Mouse (Mus musculus) left cerebral cortex, adult 9 months (tissue): ENCODE data around the gene Nfe2l2.
A peak's percentile ranks its signal among the peaks of the same experiment; 100 is the strongest.

Source experiments
- DNase-seq, 2 experiments: peaks; one replicate each; pipeline ENCODE4 v3.0.0; 2022; ENCODE audit warnings: low spot score in 2 of 2

The Nfe2l2 gene

DNA sequence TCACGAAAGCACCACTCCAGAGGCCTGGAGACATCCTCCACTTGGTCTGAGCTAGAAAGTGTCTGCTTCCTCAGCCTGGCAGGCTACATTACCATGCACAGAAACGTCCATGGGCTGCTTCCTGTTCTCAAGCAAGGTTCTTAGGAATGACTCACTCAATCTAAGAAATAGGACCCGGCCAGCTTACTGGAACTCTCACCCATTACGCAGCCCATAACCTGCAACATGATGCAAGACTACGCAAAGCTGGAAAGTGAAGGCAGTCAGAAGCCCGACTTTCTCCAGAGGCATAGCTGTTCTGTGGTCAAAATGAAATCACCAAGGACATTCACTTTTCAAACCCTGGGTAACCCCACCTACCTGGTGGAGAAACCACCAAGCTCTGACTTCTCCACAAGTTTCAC lies 19.0 kb downstream of the Nfe2l2 start:
- no peak for DNase-seq

DNA sequence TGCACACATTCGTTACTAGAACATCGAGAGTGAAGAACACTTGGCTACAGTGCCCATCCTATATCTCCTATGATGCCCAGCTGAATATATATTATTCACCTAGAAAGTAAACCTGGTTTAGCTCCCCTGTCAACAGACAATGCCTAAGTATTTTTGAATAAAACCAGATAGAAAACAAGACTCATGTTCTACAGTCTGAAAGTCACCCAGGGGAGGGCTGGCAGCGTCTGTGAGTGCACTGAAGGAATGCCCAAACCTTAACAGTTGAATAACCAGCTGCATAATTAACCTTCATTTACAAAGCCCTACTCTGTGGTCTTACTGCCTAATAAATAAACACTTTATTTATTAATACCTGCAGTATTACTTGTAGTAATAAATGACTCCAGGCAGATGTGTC lies 19.9 kb downstream of the Nfe2l2 start:
- DNase-seq = no peak

DNA sequence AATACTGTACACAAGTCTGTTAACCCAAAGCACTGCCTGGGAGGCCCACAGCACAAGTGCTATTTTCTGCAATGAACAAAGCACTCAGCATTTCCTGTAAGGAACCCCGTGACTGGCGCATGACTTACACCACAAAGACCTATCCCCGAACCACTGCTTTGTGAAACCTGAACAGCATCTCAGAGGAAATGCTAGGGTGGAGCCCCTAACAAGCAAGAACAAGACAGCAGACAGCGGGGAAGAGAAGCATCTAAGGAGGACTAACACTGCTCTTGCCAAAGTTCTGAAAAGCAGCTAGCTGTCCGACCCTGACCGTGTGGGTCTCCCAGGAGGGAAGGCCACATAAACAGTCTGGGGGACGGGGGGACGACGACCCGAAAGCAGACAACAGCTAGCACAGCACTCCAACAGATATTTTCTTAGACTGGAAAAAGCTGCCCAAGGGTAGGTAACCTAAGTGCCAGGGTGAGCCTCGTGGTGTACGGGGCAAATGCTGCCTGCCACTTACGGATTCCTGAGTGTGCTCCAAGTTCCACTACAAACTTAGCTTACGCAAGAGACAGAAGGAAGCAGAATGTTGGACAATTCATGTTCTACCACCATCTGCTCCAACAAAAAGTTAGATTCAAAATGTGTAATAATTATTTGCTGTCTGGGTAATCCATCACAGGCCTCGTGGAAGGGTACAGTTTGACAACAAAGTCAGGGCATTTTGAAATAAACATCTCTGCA lies 21.3 kb downstream of the Nfe2l2 start:
- DNase-seq = peak in 1 of 2 experiments; percentile 34

DNA sequence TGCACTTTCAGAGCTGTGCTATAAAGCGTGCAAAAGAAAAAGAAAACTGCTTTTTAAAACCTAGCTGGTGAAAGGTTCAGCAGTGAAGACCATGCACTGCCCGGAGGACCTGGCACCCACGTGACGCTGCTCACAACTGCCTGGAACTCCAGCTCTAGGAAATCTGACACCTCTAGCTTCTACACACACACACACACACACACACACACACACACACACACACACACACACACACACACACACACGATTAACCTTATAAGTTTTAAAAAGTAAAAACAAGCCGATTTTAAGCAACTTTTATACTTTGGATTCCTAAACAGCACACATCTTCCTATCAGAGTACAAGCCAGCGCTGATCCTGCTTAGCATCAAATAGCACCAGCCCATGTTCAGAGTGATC lies 23.0 kb downstream of the Nfe2l2 start:
- DNase-seq = no peak

DNA sequence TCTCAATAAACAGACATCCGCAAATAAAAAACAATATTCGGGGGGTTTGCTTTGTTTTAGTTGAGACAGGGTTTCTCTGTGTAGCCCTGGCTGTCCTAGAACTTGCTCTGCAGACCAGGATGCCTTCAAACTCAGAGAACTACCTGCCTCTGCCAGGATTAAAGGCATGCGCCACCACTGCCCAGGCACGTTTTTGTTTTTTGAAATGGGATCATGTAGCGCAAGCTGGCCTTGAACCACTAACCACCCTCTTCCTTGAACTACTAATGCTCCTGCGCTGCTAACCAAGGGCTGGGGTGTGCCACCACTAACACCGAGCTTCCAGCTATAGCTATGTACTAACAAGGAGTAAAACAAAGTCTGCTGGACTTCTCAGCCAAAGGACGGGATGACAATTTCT lies 24.5 kb downstream of the Nfe2l2 start:
- DNase-seq = no peak

DNA sequence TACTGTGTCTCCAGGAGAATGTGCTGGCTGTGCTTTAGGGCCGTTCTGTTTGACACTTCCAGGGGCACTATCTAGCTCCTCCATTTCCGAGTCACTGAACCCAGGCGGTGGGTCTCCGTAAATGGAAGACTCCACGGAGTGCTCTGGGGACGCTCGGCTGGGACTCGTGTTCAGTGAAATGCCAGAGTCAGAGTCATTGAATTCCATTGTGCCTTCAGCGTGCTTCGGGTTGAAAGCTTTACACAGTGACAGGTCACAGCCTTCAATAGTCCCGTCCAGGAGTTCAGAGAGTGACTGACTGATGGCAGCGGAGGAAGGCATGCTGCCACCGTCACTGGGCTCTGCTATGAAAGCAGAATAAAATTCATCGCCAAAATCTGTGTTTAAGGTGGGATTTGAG lies 27.9 kb downstream of the Nfe2l2 start:
- DNase-seq = no peak

DNA sequence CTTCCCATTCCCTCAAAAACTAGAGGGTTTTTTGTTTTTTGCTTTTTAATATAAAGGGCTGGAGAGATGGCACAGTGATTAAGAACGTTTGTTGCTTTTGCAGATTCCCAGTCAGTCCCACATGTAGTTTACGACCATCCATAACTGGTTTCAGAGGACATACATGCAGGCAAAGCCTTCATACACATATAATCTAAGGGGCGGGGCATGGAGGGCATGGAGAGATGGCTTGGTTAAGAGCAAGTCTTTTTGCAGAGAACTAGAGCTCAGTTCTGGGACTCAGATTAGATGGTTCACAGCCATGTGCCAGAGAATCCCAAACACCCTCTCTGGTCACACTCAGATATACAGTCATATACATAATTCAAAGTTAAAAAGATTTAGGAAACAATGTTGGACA lies 31.9 kb downstream of the Nfe2l2 start:
- no peak for DNase-seq

DNA sequence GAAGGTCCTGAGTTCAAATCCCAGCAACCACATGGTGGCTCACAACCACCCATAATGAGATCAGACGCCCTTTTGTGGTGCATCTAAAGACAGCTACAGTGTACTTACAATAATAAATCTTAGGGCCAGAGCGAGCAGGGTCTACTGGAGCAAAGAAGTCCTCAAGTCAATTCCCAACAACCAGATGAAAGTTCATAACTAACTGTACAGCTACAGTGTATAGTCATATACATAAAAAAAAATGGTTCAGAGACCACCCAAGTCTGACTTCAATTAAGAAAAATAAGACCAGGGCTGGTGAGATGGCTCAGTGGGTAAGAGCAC lies 33.1 kb downstream of the Nfe2l2 start:
- no peak for DNase-seq

DNA sequence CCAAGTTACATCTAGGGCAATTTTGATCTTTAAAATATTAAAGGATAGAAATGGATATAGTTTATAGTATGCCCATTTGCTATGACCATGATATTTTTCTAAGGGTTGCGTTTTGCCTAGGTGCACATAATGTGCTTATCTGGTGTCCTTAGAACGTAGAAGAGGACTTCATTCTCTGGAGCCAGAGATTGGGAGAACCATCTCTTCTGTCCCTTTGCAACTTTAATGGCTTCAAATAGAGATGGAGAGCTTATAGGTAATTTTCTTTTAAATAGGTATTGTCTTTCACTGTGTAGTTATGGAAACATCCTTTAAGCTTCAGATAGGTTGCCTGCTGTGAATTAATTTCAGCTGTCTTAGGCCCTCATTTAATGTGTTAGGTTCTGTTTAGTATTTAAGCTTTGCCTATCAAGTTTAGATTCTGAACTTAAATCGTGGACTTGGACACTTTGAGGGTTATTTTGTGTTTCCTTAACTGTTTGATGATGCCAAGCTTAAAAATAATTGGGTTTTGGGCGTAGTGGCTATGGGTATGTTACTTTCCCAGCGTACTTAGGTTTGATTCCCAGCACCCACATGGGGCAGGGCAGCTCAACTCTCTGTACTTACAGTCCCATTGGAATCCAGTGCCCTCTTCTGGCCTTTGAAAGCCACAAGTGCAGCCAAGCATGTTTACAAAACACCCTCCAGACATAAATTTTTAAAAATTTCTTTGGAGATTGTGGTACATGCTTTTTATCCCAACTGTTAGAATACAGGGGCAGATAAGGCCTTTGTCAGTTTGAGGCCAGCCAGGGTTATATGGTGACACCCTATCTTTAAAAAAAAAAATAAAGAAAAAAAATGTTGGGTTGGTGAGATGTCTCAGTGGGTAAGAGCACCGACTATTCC lies 33.8 kb downstream of the Nfe2l2 start:
- DNase-seq = no peak

DNA sequence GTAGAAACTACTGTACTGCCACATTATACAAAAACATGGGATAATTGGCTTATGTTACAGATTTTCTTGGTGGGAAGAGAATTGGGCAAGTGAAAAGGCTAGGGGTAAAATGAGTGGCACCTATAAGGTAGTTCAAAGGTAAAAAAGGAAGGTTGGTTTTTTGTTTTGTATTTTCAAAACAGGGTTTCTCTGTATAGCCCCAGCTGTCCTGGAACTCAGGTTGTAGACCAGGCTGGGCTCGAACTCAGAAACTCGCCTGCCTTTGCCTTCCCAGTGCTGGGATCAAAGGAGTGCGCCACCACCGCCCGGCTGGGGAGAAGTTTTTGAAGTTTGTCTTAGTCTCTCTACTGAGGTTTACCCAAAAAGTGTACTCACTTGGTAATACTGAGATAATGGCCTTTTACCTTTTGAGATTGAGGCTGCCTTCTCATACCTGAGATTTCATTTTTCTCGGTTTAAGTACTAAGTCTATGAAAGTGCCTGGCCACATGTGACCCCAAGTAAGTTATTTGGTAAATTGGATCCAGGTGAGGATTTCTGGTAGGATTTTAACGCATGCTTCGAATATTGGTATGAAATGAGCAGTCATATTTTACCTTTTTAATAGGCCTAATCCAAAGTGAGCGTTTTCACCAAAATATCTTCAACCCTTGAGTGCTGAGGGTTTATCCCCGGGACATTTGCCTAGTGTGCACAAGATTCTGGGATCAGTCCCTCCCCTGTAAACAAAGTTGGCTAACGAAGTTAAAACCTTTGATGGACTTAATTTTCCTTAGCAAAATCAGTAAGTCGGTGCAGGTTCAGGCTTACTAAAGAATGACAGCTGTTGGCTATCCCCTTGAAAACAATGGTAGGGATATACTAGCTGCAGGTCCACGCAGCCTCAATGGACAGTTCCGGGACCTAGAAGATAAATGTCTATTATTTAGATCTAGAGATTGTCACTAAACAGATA lies 34.7 kb downstream of the Nfe2l2 start:
- DNase-seq = no peak

DNA sequence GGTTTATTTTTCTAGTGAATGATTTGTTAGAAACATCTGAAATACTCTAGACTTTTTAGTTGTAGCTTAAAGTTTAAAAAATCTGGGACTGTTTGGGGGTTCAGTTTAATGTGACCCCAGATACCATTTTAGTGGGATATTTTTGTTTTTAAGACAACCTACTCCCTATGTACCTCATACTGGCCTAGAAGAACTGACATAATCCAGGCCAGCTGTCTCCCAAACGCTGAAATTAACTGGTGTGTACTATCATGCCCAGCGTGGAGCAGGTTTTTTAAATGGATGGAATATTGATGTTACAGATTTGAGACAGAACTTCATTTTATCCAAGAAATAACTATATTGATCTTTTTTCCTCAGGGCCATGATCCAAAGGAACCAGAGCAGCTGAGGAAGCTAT lies 43.3 kb downstream of the Nfe2l2 start:
- DNase-seq = no peak

DNA sequence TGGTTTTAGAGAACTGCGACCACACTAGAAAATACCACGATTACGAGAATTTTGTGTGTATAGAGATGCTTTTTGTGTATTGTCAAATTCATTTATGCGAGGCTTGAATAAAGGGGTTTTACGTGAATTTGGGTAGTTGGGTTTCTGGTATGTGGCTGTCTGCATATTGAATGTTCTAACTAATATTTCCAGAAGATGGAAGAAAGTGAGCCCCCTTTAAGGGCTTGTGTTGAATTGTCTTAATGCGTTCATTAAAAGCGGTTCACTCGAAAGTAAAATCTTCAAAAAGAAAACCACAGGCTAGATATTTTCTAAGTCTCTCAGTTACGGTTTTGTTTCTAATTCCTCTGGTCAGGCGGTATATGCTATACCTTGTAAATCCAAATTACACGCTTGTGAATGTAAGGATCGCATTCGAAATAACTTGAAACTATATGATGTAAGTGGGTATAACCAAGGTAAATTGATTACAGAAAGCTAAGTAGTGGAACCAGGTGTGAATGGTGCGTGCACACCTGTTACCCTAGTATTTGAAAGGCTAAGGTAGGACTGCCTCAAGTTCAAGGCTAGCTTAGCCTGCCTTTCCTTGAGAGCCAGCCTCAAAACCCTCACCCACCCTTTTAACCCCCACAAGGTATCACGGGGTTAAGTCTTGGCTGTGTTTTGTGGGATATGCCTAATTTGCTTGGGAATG lies 44.0 kb downstream of the Nfe2l2 start:
- no peak for DNase-seq

DNA sequence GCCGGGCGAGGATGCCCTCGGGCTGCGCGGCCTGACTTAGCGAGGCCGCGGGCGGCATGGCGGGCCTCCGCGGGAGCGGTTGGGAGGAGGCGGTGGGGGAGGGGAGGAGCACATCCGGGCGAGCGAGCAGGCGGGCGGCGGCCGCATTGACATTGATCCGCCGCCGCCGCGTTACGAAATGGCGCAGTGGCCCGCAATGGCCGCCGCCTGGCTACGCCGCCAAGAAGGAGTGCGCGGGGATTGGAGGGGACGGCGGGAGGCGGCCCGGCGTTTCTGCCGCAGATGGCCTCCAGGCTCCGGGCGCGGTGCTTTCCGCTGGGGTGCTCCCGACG lies 44.8 kb downstream of the Nfe2l2 start:
- DNase-seq = peak; percentile 71 to 88

DNA sequence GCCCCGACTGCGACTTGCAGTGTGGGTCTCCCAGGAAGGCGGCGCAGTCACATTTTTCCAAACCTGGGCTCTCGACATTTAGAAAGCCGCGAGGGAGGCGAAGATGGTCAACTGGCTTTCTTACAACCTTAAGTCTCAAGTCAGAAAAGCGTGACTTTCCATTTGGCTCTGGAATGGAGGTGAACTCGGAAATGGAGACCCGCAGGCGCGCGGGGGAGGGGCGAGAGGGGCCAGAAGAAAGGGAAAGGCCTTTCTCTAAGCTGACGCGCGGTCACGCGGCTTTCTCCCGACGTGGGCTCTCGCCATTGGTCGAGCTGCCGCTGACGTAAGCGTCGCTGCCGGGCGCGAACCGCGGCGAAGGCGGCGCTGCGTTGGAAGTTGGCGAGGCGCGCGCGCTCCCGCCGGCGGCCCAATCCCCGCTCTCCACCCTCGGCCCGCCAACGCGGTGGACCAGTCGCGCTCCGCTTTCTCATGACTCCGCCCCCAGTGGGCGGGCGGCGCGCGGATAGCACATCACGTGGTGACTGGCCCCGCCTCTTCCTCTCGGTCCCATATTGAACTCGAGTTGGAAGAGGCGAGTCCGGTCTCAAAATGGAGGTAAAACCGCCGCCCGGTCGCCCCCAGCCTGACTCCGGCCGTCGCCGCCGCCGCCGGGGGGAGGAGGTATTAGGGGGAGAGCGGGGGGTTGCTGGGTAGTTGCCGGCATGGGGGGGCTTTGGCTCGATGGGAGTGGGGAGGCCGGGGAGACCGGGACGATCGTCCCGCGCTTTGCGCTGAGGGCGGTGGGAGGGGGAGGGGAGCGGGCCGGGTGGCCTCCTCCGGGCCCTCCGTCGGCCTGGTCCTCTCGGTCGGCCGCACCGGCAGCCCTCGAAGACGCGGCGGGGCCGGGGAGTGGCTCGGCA lies 45.5 kb downstream of the Nfe2l2 start, which contains the start of gene Hnrnpa3:
TSS of gene Hnrnpa3 (plus strand) at position 535 of the 902 bp plus-strand sequence.
- peak; percentile 98 to 99 for DNase-seq

DNA sequence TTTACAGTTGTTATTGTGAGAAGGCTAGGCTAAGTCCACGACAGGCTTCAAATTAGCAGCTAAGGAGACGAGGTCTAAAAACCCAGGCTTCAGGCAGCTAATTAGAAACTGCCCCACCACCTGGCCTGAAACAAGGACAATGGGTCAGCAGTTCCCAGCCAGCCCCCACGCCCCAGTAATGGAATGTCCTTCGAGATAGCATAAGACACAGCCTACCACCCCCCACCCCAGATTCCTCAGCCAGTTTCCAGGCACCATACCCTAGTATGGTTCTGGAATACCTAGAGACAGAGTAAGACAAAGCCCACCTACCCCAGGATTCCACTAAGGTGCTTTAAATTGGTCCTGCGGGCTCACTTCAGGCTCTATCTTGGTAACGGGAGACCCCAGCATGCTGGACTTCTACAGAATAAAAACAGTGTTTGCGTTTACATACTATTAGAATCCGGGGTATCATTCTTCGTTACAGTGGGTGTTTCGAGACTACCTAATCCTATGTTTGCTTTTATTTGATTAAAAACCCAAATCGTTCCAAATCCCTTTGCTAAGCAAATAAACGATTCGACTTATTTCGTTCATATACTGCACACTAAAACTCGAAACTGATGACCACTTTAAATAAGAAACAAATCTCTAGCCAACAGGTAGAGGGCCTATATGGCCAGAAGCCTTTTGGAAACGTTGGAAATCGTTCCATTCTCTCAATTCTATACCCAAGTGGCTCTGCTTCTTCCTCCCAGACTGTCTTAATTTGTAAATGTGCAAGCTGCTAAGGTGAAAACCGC lies 46.3 kb downstream of the Nfe2l2 start:
- no peak for DNase-seq

DNA sequence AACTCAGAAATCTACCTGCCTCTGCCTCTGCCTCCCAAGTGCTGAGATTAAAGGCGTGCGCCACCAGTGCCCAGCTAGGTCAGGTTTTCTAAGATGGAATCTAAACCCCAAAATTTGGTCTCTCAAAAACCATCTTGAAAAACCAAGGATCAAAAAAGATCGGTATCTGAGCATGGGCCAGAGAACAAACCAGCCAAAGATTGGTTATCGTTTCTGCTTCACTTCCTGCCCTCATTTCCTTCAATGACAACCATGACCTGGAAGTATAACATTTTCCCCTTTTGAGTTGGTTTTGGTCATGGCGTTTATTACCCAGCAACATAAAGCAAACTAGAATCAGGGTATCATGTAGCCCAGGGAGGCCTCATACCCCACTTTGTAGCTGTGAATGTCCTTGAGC lies 47.5 kb downstream of the Nfe2l2 start:
- no peak for DNase-seq

DNA sequence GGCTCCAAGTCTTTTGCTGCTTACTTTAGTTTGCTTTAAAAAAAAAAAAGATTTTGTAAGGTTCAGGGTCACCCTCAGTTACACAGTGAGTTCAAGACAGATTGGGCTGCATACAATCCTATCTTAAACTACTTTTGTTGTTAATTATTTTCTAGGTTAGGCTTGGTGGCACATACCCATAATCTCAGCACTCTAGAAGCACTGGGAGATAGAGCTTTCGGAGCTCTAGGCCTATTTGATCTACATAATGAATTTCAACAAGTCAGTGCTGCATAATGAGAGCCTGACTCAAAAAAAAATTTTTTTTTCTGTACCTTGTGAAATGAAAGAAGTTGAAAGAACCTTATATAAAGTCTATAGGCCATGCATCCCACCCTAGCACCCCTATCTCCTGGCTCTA lies 49.8 kb downstream of the Nfe2l2 start:
- DNase-seq = no peak

DNA sequence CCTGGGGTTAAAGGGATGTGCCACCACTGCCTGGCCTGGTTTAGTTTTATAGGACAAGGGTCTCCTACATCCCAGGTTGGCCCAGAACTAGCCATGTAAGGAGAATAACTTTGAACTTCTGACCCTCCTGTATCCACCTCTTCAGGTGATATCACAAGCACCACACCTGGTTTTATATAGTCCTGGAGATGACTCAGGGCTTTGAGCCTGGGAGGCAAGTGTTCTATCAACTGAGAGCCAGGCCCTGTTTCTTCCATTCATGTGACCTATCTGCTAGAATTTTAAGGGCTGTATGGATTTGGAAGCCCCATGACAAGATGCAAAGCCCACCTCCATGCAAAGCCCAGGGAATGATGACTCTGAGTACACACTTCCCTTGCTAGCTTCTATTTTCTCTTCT lies 51.3 kb downstream of the Nfe2l2 start:
- DNase-seq = no peak

DNA sequence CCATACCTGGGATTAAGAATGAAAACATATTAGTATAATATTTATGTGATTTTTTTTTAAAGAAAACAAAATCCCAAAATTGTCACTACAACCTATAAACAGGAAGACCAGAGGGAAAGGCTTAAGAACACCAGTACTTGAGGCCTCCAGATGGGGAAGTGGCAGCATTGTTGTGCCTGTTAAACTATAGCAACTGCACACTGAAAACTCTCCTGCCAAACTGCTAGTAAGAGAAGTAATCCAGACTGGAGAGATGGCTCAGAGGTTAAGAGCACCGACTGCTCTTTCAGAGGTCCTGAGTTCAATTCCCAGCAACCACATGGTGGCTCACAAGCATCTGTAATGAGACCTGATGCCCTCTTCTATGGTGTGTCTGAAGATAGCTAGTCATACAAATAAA lies 54.0 kb downstream of the Nfe2l2 start:
- DNase-seq = no peak

DNA sequence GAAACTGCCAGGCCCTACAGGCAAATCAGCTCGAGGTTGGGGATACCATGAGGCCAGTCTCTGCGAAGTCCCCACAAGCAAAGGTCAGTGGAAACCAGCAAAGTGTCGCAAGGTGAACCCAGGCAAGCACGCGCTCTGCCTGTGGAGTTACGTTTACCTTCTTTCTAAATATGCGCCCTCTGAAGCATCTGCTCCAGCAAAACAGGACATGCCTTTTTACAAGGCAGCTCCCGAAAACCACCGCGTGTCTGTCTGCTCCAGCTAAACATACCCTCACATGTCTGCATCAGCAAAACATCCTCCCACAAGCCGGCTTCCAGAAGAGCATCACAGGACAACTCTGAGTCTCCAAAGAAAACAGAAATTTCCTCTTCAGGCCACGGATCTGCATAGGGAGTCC lies 59.2 kb downstream of the Nfe2l2 start:
- DNase-seq = no peak
